Mouse (Mus musculus): Measurements from ENCODE around the gene Oasl2. TPM values are rescaled to one million over a fixed set of nuclear protein-coding genes. Genes with fewer than 3 reads are reported as not detected.
"Not testable (repeated sequence)": the region's sequence is repeated elsewhere in the genome, so short reads cannot be mapped to it uniquely, and the experiment has no call there.

The Oasl2 gene
- polyA plus RNA-seq, 1 experiment from 2014 or later = 7.3 TPM

DNA sequence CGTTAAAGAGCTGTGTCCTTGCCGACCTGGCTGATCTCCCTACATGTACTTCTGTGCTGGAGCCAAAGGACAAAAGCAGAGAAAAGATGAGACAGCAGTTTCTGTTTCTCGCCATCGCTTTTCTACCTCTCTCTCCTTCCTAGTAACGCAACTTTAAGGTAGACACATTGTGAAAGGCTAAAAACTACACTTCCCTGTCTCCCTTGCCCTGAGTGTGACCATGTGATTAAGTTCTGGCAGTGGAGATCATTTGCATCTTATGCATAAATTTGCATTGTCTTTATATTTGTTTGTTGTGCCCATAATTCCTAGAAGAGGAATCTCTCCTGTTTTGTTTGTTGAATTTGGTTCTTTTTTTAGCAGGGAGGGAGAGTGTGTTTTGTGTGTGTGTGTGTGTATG lies 19.1 kb downstream of the Oasl2 start:
- 78% methylated on average over 5 of the region's 5 CpGs for WGBS
- Histone ChIP-seq H3K9me3 (replicated peaks) (no peaks in the 10 kb centered on the region), H3K9ac (no peak overlapping the region), H3K27me3 (no peaks in the 10 kb centered on the region), H3K27ac (no peak overlapping the region), H3K4me1 (replicated peaks) (no peaks in the 10 kb centered on the region), H3K36me3 (no peaks in the 10 kb centered on the region), H3K4me2 (no peak overlapping the region), H3K4me3 (no peak overlapping the region)
- no peak for ATAC-seq (replicated peaks; ENCODE audit: insufficient number of reproducible peaks, insufficient read depth, low FRiP score, low read depth)

DNA sequence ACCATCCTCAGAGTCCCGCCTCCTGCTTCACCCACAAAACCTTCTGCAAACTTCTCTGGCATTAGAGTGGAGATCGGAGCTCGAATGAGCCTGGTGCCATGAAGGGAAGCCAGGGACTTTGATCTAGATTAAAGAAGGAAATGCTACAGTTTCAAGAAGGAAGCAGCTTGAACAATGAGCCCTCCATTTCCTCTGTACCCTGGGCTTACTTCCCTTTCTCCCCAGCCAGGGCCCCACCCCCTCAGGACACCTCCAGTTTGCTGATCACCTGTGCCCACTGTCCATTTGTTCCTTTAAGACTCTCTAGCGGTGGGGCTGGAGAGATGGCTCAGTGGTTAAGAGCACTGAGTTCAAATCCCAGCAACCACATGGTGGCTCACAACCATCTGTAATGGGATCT lies 20.0 kb downstream of the Oasl2 start:
- Histone ChIP-seq H3K4me1 (replicated peaks) (no peaks in the 10 kb centered on the region), H3K36me3 (no peaks in the 10 kb centered on the region), H3K9me3 (replicated peaks) (no peaks in the 10 kb centered on the region), H3K4me2 (no peak overlapping the region), H3K27me3 (no peaks in the 10 kb centered on the region), H3K9ac (no peak overlapping the region), H3K27ac (no peak overlapping the region), H3K4me3 (no peak overlapping the region)
- no peak for ATAC-seq (replicated peaks; ENCODE audit: insufficient number of reproducible peaks, insufficient read depth, low FRiP score, low read depth)
- WGBS = 78% methylated on average over 4 of the region's 4 CpGs

DNA sequence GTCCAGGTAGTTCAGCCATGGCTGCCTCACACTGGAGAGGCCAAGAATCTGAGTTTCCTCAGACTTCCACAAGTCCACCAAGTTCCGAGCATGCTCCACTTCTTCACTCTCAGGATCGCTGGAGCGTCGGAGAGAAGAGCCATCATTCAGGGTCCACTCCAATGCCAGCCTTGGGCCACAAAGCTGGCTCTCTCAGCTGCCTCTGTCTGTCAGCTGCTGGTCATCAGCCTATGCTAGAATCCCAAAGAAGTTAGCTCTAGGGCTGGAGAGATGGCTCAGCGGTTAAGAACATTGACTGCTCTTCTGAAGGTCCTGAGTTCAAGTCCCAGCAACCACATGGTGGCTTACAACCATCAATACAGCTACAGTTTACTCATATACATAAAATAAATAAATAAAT lies 20.6 kb downstream of the Oasl2 start:
- WGBS = 87% methylated on average over 5 of the region's 5 CpGs
- not testable (repeated sequence) for H3K9me3 ChIP-seq (replicated peaks); H3K27me3 ChIP-seq; H3K36me3 ChIP-seq; H3K4me1 ChIP-seq (replicated peaks); ATAC-seq (replicated peaks; ENCODE audit: insufficient number of reproducible peaks, insufficient read depth, low FRiP score, low read depth); H3K4me3 ChIP-seq; H3K4me2 ChIP-seq; H3K9ac ChIP-seq; H3K27ac ChIP-seq

DNA sequence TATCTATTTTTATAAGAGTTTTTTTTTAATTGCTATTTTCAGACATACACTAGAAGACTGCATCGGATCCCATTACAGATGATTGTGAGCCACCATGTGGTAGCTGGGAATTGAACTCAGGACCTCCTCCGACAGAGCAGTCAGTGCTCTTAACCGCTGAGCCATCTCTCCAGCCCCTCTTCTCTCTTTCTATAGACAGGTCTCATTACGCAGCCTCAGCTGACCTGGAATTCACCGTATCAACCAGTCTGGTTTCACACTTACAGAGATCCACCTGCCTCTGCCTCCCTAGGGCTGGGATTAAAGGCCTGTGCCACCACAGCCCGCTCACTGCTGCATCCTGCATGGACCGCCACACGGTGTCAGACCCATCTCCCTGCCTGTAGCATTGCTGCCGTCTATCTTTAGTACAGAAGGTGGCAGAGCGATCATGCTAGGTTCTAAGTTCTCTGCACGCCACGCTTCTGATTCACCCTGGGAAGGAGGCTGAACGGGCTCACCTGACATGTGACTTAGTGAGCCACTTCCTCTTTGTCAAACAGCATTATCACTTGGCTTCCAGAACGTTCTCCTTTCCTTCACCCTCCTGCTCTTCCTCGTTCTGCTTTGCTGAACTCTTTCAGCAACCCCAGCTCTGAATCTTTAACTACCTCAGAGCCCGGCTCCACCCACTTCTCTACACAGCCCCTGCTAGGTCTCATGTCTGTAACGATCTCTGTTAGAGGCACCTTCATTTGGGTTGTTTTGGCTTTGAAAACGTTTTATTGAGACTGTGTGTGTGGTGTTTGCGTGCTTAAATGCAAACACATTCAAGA lies 25.0 kb downstream of the Oasl2 start:
- Histone ChIP-seq H3K9ac (no peak overlapping the region), H3K4me3 (no peak overlapping the region), H3K4me1 (replicated peaks) (no peaks in the 10 kb centered on the region), H3K36me3 (no peaks in the 10 kb centered on the region), H3K9me3 (replicated peaks) (no peaks in the 10 kb centered on the region), H3K27me3 (no peaks in the 10 kb centered on the region), H3K27ac (no peak overlapping the region), H3K4me2 (no peak overlapping the region)
- 62% methylated on average over 19 of the region's 19 CpGs for WGBS
- no peak for ATAC-seq (replicated peaks; ENCODE audit: insufficient number of reproducible peaks, insufficient read depth, low FRiP score, low read depth)

DNA sequence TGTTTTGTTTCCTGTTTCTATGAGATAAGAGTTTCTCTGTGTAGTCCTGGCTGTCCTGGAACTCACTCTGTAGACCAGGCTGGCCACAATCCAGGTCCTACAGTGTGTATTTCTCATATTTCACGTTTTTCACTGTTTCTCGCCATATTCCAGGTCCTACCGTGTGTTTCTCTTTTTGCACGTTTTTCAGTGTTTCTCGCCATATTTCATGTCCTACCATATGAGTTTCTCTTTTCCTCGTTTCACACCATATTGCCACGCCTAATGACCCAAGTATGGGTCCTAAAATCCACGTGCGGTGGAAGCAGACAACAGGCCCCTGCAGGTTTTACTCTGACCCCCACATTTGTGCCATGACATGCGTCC lies 25.6 kb downstream of the Oasl2 start:
- no peaks in the 10 kb centered on the region for H3K4me1 ChIP-seq (replicated peaks)
- no peaks in the 10 kb centered on the region for H3K9me3 ChIP-seq (replicated peaks)
- no peak overlapping the region for H3K9ac ChIP-seq
- H3K36me3 ChIP-seq = no peaks in the 10 kb centered on the region
- no peak overlapping the region for H3K27ac ChIP-seq
- 61% methylated on average over 10 of the region's 10 CpGs for WGBS
- no peaks in the 10 kb centered on the region for H3K27me3 ChIP-seq
- H3K4me3 ChIP-seq = no peak overlapping the region
- H3K4me2 ChIP-seq = no peak overlapping the region
- ATAC-seq (replicated peaks; ENCODE audit: insufficient number of reproducible peaks, insufficient read depth, low FRiP score, low read depth) = 0 out of 2 replicates have a peak, but pooled peaks have one; percentile 55

DNA sequence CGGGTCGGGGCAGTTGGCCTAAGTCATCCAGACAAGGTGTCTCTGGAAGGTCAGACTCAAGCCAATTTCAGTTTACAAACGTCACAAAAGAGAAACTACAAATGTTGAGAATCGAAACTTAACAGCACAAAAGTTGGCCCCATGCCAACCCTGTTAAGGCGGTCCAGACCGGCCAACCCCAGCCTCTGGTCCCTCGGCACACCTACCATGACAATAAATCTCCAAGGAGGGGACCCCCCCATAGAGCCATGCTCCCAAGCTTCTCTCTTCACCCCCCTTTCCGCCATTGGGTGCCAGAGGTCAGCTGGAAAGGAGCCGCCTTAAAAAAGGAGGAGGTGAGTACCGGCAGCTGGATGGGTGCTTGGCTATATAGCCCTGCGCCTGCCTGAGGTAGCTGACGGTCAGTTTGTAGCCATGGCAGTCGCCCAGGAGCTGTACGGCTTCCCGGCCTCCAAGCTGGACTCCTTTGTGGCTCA lies 26.3 kb downstream of the Oasl2 start, which contains the start of gene Oasl1:
TSS of gene Oasl1 (plus strand) at position 243 of the 476 bp plus-strand sequence.
- Histone ChIP-seq H3K4me1 (replicated peaks) (no peaks in the 10 kb centered on the region), H3K9ac (no peak within 1 kb of the TSS), H3K4me2 (peak within 1 kb of the TSS; percentile 58), H3K9me3 (replicated peaks) (no peaks in the 10 kb centered on the region), H3K27ac (no peak within 1 kb of the TSS), H3K4me3 (peak within 1 kb of the TSS; percentile 31), H3K27me3 (no peaks in the 10 kb centered on the region), H3K36me3 (no peaks in the 10 kb centered on the region)
- no peak for ATAC-seq (replicated peaks; ENCODE audit: insufficient number of reproducible peaks, insufficient read depth, low FRiP score, low read depth)
- 29% methylated on average over 15 of the region's 15 CpGs for WGBS

DNA sequence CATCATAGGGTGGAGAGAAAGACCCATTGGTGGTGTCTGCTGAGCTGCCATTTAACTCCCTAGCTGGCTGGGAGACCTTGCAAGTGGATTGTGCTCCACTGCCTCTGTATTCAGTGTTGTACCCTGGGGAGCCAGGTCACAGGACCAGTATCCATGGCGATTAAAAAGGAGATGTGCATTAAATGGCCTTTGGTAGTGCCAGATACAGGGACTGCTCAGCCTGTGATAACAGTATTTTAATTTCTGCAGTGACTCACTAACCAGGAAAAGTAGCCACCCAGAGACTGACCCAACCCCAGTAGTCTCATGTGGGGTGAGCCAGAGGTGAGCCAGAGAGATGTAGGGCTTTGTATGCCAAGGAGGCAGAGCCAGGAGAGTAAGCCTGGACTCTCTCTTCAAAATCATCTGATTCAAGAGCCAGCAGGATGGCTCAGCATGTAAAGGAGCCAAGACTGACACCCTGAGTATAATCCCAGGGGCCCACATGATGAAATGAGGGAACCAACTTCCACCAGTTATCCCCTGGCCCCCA lies 29.5 kb downstream of the Oasl2 start:
- Histone ChIP-seq H3K4me2 (no peak overlapping the region), H3K4me1 (replicated peaks) (no peaks in the 10 kb centered on the region), H3K9ac (no peak overlapping the region), H3K4me3 (no peak overlapping the region), H3K27me3 (no peaks in the 10 kb centered on the region), H3K9me3 (replicated peaks) (no peaks in the 10 kb centered on the region), H3K27ac (no peak overlapping the region), H3K36me3 (no peaks in the 10 kb centered on the region)
- no peak for ATAC-seq (replicated peaks; ENCODE audit: insufficient number of reproducible peaks, insufficient read depth, low FRiP score, low read depth)
- WGBS = 83% methylated on average over 1 of the region's 1 CpGs

DNA sequence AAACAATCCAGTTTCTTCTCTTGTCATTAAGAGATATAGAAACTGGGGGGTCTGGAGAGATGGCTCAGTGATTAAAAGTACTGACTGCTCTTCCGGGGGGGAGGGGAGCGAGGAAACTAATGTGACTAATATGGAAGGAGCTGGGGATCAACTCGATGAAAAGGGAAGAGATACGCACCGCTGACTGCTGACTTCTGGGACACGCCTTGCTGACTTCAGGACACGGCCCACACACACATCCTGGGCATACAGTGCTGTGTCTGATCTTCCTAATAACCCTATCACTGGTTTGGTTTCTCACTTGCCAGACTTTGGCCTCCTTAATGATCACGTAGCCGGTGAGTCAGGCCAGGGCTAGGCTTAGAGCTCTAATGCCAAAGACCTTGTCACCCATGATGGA lies 30.0 kb downstream of the Oasl2 start:
- H3K4me2 ChIP-seq = no peak overlapping the region
- 77% methylated on average over 9 of the region's 9 CpGs for WGBS
- H3K4me1 ChIP-seq (replicated peaks) = no peaks in the 10 kb centered on the region
- H3K9ac ChIP-seq = no peak overlapping the region
- H3K36me3 ChIP-seq = no peaks in the 10 kb centered on the region
- H3K9me3 ChIP-seq (replicated peaks) = no peaks in the 10 kb centered on the region
- no peak overlapping the region for H3K4me3 ChIP-seq
- no peak for ATAC-seq (replicated peaks; ENCODE audit: insufficient number of reproducible peaks, insufficient read depth, low FRiP score, low read depth)
- no peak overlapping the region for H3K27ac ChIP-seq
- no peaks in the 10 kb centered on the region for H3K27me3 ChIP-seq

DNA sequence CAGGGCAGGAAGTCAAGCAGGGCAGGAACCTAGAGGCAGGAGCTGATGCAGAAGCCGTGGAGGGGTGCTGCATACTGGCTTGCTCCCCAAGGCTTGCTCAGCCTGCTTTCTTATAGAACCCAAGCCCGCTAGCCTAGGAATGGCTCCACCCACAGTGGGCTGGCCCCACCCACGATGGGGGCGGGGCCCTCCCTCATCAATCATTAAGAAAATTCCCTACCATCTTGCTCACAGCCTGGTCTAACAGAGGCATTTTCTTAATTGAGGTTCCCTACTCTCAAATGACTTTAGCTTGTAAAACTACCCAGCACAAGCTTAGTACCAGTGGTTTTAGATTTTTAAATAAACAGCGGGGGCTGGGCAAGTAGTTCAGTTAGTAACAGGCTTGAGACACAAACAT lies 34.9 kb downstream of the Oasl2 start:
- Histone ChIP-seq H3K4me1 (replicated peaks) (no peaks in the 10 kb centered on the region), H3K4me2 (no peak overlapping the region), H3K36me3 (no peaks in the 10 kb centered on the region), H3K27ac (no peak overlapping the region), H3K27me3 (no peaks in the 10 kb centered on the region), H3K9ac (no peak overlapping the region), H3K9me3 (replicated peaks) (no peaks in the 10 kb centered on the region), H3K4me3 (no peak overlapping the region)
- no peak for ATAC-seq (replicated peaks; ENCODE audit: insufficient number of reproducible peaks, insufficient read depth, low FRiP score, low read depth)
- WGBS = 56% methylated on average over 5 of the region's 5 CpGs

DNA sequence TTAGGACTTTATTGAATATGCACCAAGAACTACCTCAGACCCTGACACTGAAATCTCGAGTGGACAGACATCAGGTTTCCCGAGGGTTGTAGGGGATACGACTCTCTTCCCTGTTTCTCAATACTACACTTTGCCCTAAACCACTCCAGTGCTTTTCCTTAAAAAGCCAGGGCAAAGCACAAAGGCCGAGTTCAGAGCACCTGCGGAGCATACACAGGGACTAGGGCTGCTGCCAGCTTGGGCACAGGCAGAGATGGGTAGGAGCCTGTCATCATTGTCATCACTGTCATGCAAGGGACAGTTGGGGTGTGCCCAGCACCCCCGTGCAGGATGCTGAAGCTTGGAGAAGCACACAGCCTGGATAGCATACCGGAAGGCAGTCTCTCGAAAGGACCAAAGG lies 36.5 kb downstream of the Oasl2 start:
- Histone ChIP-seq H3K27ac (no peak overlapping the region), H3K27me3 (no peaks in the 10 kb centered on the region), H3K4me1 (replicated peaks) (no peaks in the 10 kb centered on the region), H3K4me2 (no peak overlapping the region), H3K4me3 (no peak overlapping the region), H3K36me3 (no peaks in the 10 kb centered on the region), H3K9ac (no peak overlapping the region), H3K9me3 (replicated peaks) (no peaks in the 10 kb centered on the region)
- no peak for ATAC-seq (replicated peaks; ENCODE audit: insufficient number of reproducible peaks, insufficient read depth, low FRiP score, low read depth)
- WGBS = 77% methylated on average over 8 of the region's 8 CpGs

DNA sequence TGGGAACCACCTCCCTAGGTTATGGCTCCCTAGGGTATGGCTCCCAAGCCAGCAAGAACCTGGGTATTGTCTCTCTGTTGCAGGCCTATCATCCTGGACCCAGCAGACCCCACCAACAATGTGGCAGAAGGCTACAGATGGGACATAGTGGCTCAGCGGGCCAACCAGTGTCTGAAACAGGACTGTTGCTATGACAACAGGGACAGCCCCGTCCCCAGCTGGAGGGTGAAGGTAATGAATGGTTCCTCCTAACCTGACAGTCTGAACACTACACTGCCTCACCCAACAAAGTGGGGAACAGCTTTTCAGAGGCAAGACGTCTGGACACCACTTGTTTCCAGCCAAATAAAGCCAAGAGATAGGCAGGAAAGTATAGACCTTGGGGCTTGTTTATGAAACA lies 39.1 kb downstream of the Oasl2 start:
- no peak for ATAC-seq (replicated peaks; ENCODE audit: insufficient number of reproducible peaks, insufficient read depth, low FRiP score, low read depth)
- Histone ChIP-seq H3K9me3 (replicated peaks) (no peaks in the 10 kb centered on the region), H3K9ac (no peak overlapping the region), H3K36me3 (no peaks in the 10 kb centered on the region), H3K4me3 (no peak overlapping the region), H3K27ac (no peak overlapping the region), H3K4me2 (no peak overlapping the region), H3K4me1 (replicated peaks) (no peaks in the 10 kb centered on the region), H3K27me3 (no peaks in the 10 kb centered on the region)
- 32% methylated on average over 3 of the region's 3 CpGs for WGBS

DNA sequence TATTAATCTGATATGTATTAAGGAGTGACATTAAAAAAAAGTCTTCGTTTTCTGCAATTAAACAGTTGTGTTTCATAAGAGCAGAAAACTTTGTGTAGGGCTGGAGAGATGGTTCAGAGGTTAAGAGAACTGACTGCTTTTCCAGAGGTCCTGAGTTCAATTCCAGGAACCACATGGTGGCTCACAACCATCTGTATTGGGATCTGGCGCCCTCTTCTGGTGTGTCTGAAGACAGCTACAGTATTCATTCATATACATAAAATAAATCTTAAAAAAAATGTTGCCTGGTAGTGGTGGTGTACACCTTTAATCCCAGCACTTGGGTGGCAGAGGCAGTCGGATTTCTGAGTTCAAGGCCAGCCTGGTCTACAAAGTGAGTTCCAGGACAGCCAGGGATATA lies 44.4 kb downstream of the Oasl2 start:
- not testable (repeated sequence) for H3K9ac ChIP-seq; ATAC-seq (replicated peaks; ENCODE audit: insufficient number of reproducible peaks, insufficient read depth, low FRiP score, low read depth); H3K27ac ChIP-seq; H3K36me3 ChIP-seq; H3K4me1 ChIP-seq (replicated peaks); H3K4me3 ChIP-seq; H3K27me3 ChIP-seq; H3K4me2 ChIP-seq; H3K9me3 ChIP-seq (replicated peaks)
- WGBS = 48% methylated on average over 3 of the region's 3 CpGs

Data from heart, embryonic 15.5 days (tissue).